Mouse (Mus musculus): ENCODE data around the gene Acad11.

The Acad11 gene

DNA sequence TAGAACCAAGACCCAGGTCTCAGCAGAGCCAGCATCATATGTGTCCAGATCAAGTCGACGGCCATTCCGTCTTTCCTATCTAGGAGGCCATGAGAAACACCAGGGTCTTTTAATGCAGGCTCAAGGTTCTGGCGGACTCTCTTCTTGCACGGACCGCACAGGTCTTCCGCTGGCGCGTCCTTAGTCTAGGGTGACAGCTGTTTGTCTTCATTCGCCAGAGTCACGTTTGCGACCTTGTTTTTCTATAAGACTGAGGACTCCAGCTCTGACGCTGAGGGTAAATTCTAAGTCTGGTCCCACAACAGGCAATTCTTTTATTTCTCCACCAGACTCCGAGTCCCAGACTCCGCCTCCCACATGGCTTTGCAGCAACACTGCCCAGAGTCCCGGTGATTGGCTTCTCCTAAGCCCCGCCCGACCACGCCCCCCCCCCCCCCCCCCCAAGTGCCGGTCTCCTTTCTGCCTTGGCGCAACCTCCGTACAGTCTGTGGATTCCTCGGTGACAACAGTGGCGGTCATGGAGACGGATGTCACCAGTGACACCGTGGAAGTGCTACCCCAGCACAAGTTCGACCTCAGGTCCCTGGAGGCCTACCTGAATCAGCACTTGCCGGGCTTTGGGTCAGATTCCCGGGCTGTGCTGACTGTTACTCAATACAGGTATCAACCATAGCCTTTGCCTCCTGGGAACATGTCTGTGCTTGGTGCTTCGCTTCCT lies at the start of gene Acad11:
Gene Acad11, plus strand, starts transcription at position 134 of the 718 bp plus-strand sequence.
- peak; percentile 65 for DNase-seq (ENCODE audit: low spot score)

DNA sequence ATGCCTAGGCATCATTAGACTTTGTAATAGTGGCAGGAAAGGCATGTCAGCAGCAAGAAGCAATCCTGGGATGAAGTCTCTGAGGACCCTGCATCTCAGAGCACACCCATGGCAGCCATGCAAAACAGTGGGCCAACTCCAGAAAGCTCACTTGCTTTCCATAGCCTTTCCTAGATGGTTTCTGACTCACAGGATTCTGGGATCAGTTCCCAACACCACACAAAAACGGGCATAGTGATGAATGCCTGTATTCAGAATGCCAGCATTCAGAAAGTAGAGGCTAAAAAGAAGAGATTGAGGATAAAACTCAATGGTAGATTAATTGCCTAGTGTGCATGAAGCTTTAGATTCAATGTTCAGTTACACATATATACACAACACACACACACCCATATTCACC lies 48.7 kb upstream of the Acad11 start:
- no peak for DNase-seq (ENCODE audit: low spot score)

- no peak for DNase-seq (ENCODE audit: low spot score)
These were observed 42.2 kb upstream of the Acad11 start for GRCm38 (mm10) chr9:104021026-104021425.

- DNase-seq (ENCODE audit: low spot score): no peak
These were observed 36.0 kb upstream of the Acad11 start for GRCm38 (mm10) chr9:104027186-104027585.

DNA sequence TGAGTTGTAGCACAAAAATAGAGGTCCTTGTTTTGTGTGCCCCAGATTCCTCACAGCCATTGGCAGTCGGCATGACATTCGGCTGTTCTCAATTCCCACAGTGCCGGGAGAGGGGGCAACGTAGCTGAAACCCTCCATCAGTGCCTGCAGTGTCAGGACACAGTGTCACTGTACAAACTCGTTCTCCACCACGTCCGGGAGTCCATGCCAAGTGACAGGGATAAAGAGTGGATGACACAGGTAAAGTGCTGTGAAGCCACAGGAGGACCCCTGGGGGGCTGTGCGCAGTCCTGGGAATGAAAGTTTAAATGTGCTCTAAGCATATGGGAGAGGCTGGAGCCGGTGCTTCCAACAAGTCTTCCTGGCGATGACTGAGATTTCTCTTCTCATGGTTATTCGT lies 33.3 kb upstream of the Acad11 start:
- DNase-seq (ENCODE audit: low spot score): no peak

GRCm38 (mm10) chr9:104034231-104034630 lies 28.9 kb upstream of the Acad11 start:
- DNase-seq (ENCODE audit: low spot score): no peak

DNA sequence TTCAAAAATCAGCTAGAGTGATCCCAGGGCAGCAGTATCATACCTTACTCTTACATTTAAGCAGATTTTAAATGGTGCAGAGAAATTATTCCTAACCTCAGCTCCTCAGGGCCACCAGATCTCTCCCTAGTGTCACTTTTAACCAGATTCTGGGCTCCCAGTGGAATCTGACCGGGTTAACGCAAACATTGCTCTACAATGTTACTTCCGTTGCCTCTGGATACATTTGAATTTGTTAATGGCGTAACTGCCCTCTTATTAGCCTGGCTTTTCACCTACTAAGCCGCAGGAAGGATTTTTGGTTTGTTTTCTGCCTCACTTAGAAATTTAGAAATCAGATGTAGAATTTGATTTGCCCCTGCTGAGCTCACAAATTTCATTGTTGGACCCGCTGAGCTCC lies 28.5 kb upstream of the Acad11 start:
- DNase-seq (ENCODE audit: low spot score): no peak

DNA sequence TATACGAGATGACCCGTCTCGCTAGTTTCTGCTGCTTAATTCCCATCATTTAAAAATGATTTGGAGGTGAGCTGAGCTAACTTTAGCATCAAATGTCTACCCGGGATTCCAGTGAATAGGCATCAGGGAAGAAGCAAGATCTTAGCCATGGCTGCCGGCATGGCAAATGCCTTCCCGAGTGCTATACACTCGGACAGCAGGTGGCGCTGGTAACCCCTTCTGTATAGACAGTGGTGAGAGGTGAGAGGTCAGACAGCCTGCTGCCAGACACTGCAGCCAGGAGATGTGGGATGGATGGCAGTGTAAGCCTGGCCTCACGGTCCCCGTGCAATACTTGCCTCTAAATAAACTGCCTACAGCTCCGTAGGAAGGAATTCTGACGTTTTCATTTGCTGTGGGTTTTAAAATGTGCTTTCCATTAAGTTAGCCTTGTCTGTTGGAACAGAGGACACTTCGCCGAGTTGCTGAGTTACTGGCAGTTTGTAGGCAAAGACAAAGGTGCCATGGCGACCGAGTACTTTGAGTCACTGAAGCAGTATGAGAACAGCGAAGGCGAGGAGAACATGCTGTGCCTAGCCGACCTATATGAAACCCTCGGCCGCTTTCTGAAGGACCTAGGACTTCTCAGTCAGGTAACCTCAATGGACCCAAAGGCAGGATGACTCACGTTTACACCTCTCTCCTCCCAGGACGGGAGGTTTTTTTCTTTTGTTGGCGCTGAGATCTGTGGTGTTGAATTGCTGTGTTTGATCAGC lies 27.7 kb upstream of the Acad11 start:
- DNase-seq (ENCODE audit: low spot score): peak; percentile 47

DNA sequence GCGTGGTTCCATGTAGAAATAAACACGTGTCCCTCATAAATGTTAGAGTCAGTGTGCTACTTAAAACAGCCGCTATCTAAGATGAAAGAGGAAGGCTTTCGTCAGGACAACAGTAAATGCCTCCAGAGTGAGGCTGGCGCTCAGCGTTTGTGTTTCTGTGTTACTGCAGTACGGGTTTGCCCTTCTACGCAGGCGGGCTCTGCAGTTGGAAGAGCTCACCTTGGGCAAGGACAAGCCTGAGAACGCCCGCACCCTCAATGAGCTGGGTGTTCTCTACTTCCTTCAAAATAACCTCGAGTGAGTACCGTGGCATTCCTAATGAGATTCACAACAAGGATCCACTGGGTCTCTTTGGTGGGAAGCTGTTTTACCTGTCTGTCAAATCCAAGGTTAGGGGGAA lies 24.9 kb upstream of the Acad11 start:
- no peak for DNase-seq (ENCODE audit: low spot score)

DNA sequence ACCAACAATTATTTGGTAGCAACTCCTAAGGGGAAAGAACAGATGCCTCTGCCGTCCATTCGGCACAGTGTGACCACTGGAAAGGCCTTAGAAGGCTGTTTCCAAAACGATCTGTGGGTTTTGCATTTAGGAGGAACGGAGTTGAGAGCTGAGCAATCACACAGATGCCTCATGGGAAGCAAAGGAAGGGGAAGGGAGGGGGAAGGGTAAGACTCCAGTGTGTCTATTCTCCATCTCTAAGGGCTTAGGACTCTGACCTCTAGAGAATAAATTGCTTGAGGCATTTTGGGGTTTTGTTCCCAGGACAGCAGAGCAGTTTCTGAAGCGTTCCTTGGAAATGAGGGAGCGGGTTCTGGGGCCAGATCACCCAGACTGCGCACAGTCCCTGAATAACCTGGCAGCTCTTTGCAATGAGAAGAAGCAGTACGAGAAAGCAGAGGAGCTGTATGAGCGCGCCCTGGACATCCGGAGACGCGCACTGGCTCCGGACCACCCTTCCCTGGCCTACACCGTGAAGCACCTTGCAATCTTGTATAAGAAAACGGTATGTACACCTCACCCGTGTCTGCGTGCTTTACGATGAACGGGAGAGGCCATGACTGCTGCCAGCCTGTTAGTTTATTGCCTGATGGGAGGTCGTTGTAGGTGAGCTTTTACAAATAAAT lies 24.0 kb upstream of the Acad11 start:
- DNase-seq (ENCODE audit: low spot score): no peak

GRCm38 (mm10) chr9:104039742-104040141 lies 23.4 kb upstream of the Acad11 start:
- DNase-seq (ENCODE audit: low spot score): no peak

DNA sequence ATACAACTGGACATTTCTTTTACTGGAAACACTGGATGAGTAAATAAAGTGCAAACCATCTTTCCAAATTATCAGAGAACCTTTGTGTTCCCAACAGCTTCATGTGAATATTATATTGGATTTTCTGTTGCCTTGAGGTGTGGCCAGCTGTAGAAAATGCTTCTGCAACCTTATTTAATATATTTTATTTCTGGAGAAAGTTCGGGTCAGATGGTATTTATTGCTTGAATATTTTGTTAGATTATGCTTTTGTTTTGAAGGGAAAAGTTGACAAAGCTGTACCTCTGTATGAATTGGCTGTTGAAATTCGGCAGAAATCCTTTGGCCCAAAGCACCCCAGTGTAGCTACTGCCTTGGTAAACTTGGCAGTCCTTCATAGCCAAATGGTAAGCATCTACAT lies 22.8 kb upstream of the Acad11 start, which contains the start of gene Gm28305:
Gene Gm28305, plus strand, starts transcription at position 301 of the 400 bp plus-strand sequence.
- DNase-seq (ENCODE audit: low spot score): no peak

GRCm38 (mm10) chr9:104043676-104044075 lies 19.5 kb upstream of the Acad11 start:
- no peak for DNase-seq (ENCODE audit: low spot score)

DNA sequence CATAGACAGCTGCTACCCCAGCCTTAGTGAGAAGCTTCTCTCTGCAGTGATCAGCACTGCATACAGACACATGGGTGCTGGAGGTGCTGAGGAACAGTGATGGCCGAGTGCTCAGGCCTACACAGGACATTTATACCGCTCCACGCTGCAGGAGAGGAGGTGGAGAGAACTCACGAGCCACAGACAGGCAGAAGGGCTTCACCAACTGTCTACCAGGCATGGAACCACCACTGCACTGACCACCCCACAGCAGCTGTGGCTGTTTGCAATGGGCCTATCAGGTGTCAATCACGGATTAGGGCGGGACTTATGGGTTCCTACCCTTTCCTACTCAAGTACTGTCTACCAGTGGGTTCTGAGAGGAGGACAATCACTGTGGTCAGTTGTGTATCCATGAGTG lies 12.1 kb upstream of the Acad11 start:
- no peak for DNase-seq (ENCODE audit: low spot score)

DNA sequence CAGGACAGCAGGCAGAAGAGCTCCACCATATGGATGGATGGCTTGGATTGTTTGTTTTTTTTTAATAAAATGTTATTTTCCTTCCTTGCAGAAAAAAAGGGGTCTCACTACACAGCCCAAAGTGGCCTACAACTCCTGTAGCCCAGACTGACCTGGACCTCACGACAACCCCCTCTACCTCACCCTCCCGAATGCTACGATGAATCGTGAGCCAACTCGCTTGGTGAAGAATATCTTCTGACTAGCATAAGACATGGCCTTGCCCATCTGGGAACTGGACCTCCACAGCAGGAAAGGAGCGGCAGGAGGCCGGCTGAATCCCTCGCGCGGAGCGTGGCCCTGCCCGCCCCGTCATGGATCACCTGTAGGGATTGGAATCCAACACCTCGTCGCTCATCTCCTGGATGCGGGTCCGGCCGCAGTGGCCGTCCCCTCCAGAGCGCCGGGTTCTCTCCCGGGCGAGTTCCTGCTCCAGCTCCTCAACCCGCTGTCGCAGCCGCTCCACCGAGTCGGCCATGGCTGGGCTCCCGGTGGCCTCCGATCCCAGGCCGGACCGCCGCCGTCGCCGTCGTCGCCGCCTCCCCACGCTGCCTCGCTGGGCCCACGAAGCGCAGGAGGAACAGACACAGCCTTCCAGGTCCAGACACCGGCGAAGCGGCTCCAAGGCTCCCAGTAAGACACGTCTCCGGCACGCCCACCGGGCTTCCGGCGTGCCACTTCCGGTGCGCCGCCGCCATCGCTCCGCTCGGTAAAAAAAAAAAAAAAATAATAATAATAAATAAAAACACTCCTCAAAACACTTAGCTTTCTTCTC lies 540 bp upstream of the Acad11 start, which contains the start of gene Uba5:
Gene Uba5, minus strand, starts transcription at position 705 of the 814 bp plus-strand sequence.
- DNase-seq (ENCODE audit: low spot score): peak; percentile 58

DNA sequence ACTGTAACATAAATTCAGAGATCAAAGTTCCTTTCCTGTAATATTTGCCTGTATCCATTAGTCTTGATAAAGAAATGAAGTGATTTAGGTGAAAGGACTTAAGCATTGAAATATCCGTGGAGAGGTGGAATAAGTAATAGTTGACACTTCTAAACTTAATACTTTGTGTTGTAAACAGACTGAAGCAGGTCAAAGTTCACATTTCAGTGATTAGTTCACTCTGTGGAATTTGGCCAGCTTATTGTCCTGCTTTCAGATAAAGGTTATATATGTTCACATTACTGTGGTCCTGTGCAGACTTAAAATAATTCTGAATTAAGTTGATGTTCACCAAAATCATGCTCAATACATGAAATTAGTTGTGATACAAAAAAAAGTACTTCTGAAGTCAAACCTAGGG lies 1.4 kb downstream of the Acad11 start:
- DNase-seq (ENCODE audit: low spot score): no peak

DNA sequence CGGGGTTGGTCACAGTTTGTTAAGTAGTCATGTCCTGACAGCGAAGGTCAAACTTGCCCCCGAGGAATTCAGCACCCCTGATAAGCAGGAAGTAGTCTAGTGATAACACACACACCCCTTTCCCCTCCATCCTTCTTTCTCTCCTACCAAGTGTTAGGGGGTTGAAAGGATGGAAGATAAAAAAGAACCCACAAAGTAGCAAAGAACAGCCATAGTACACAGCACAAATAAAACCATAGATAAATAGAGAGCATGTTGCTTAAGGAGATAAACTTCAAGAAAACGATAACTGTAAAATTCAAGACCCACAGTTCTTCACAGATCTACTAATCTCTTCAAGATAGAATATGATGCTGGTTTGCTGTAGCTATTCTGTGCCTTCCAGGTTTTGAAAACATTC lies 7.1 kb downstream of the Acad11 start:
- DNase-seq (ENCODE audit: low spot score): no peak

DNA sequence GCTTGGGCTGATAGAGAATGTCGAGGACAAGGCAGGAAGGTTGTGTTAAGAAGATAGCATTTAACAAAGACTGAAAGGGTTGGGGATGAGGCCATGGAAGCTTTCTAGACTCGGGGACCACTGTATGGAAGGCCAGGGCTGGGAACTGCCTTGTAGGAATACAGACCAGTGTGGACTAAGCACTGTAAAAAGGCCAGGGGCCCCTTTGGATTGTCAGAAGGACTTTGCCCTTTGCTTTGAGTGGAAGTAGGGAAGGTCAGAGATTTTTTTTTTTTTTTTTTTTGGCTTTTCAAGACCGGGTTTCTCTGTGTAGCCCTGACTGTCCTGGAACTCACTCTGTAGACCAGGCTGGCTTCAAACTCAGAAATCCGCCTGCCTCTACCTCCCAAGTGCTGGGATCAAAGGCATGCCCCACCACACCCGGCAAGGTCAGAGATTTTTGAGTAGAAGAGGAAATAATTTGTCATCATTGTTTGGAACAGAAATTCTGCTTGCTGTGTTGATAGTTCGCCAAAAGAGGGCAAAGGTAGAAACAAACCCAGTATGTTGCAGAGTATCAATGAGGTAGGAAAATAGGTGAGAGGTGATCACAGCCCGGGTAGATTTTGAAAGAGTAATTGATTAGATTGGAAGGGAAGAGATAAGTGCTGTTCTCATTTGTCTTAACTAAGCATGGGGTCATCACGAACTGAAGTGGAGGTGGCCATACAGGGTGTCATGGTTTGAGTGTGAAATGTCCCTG lies 7.9 kb downstream of the Acad11 start:
- no peak for DNase-seq (ENCODE audit: low spot score)

DNA sequence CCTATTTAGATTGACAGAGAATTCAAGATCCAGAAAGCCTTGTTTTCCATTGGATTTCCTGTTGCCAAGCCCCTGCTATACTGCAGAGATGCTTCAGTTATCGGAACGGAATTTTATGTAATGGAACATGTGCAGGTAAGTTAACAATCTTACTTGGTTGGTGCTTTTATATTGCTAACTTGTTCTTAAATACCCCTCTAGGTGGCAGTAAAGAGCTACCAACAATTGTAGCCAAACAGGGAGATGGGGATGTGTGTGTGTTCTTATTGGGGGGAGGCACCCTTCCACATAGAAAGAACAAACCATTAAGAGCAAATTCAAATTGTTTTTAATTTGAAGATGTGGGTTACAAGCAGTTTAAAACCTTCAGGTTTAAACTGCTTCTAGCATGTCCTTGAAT lies 12.6 kb downstream of the Acad11 start:
- no peak for DNase-seq (ENCODE audit: low spot score)

DNA sequence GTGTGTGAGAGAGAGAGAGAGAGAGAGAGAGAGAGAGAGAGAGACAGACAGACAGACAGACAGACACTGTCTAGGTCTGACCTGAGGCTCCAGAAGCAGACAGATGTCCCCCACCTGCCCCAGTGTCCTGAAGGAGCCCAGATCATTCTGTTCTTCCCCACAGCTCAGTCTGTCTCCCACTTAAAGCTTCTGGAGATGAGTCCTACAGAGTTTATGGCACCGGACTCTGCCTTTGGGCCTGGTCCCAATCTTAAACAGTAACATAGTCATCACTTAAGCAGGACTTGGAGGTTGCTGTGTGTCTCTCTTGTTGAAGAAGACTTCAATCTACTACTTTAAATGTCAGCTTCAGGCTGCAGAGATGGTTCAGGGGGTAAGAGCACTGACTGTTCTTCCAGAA lies 15.6 kb downstream of the Acad11 start:
- DNase-seq (ENCODE audit: low spot score): no peak

DNA sequence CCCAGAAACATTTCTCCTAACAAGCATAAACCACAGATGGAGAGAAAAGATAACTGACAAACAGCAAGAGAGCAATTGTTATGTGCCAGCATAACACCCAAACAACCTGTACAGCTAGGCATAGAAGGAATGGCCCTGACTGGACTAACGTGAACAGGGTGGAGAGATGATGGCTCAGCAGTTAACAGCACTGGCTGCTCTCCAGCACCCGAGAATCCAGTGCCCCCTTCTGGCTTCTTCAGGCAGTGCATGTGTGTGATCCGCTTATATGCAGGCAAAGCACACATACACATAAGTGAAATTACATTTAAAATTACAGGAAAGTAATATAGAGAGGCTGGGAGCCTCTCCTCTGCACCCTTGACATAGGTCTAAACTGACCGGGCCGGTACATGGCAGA lies 16.2 kb downstream of the Acad11 start:
- no peak for DNase-seq (ENCODE audit: low spot score)

All from ovary, adult 18-20 months (tissue).